Mouse (Mus musculus) CH12F3 (cell line): ENCODE results near the gene Unc5c.

Experiments used
- in situ Hi-C: fragments of 300-500 bp; cut with MboI; formaldehyde crosslinking; loops from 2 replicates; pipeline ENCODE4 v1.14.3; 2020; ENCODE audit warnings: low sequenced_read_pairs

Gene Unc5c

GRCm38 (mm10) chr3:141699177-141699576 lies 234.2 kb downstream of the Unc5c start:
- in situ Hi-C loops = no loop called here

- in situ Hi-C loops = no loop called here
These were observed 236.4 kb downstream of the Unc5c start for GRCm38 (mm10) chr3:141701381-141701909.

GRCm38 (mm10) chr3:141711601-141712000 lies 246.6 kb downstream of the Unc5c start:
- in situ Hi-C loops = no loop called here

- in situ Hi-C loops = no loop called here
These were observed 251.4 kb downstream of the Unc5c start for GRCm38 (mm10) chr3:141716371-141716770.

- in situ Hi-C loops = no loop called here
These were observed 254.0 kb downstream of the Unc5c start for GRCm38 (mm10) chr3:141719050-141719449.

GRCm38 (mm10) chr3:141724499-141724898 lies 259.5 kb downstream of the Unc5c start:
- in situ Hi-C loops = no loop called here

GRCm38 (mm10) chr3:141725432-141725831 lies 260.4 kb downstream of the Unc5c start:
- in situ Hi-C loops = no loop called here

GRCm38 (mm10) chr3:141733844-141734243 lies 268.8 kb downstream of the Unc5c start:
- in situ Hi-C loops = no loop called here

- in situ Hi-C loops = no loop called here
These were observed 270.3 kb downstream of the Unc5c start for GRCm38 (mm10) chr3:141735285-141735684.

- in situ Hi-C loops = no loop called here
These were observed 280.3 kb downstream of the Unc5c start for GRCm38 (mm10) chr3:141745322-141745721.

GRCm38 (mm10) chr3:141748694-141749381 lies 283.8 kb downstream of the Unc5c start:
- in situ Hi-C loops = no loop called here

GRCm38 (mm10) chr3:141752172-141752571 lies 287.2 kb downstream of the Unc5c start:
- in situ Hi-C loops = no loop called here

GRCm38 (mm10) chr3:141757259-141757658 lies 292.2 kb downstream of the Unc5c start:
- in situ Hi-C loops = no loop called here

- in situ Hi-C loops = no loop called here
These were observed 313.4 kb downstream of the Unc5c start for GRCm38 (mm10) chr3:141778411-141778919.

GRCm38 (mm10) chr3:141779186-141779585 lies 314.2 kb downstream of the Unc5c start:
- in situ Hi-C loops = no loop called here

- in situ Hi-C loops = no loop called here
These were observed 317.5 kb downstream of the Unc5c start for GRCm38 (mm10) chr3:141782553-141782952.

GRCm38 (mm10) chr3:141791026-141791780 lies 326.2 kb downstream of the Unc5c start:
- in situ Hi-C loops = no loop called here

- in situ Hi-C loops = no loop called here
These were observed 327.1 kb downstream of the Unc5c start for GRCm38 (mm10) chr3:141792106-141792505.

- in situ Hi-C loops = no loop called here
These were observed 328.7 kb downstream of the Unc5c start for GRCm38 (mm10) chr3:141793755-141794154.

- in situ Hi-C loops = no loop called here
These were observed 329.4 kb downstream of the Unc5c start for GRCm38 (mm10) chr3:141794371-141794770.

- in situ Hi-C loops = no loop called here
These were observed 332.4 kb downstream of the Unc5c start for GRCm38 (mm10) chr3:141797372-141797771.

- in situ Hi-C loops = no loop called here
These were observed 332.8 kb downstream of the Unc5c start for GRCm38 (mm10) chr3:141797789-141798188.
